Comparison of ENCODE assay signal across 7 mouse cellular contexts in the genomic region with DNA sequence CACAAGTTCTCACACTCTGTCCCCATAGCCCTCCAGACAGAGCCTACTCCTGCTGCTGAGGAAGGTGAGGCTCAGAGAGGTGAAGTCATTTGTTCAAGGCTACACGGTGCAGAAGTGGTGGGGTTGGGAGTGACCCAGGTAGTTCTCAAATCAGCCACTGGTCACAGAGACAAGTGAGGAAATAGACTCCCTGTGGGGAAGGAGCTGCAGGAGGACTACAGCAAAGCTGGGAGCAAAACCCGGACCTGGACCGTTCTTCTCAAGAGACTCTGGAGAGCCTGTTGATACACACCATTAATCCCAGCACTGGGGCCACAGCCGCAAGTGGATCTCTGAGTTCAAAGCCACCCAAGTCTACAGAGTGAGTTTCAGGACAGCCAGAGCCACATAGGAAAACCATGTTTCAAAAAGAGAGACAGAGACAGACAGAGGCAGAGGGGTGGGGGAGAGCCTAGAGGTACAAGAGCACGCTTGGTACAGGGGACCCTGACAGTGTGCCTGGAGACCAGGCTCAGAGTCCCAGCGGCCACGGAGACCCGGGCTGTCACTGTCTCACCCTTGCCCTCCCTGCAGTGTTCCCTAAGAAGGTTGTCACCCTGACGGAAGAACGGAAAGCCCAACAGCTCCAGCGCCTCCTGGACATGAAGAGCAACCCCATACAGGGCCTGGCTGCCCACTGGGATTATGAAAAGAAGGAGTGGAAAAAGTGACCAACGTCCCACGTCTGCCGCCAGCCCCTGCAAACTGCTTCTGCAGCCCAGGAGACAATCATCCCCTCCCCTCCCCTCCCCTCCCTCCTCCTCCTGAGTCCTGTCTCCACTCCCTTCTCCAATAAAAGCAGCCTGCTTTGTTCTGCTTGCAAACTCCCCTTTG. TPM values are rescaled to one million over a fixed set of nuclear protein-coding genes. Genes with fewer than 3 reads are reported as not detected.
DNase-seq lines count a peak whose midpoint lies in the region; ATAC-seq lines count a peak whose summit lies in the region.

No protein-coding gene starts in this region.

- H3K4me2 ChIP-seq in hindbrain, embryonic 11.5 days (replicated peaks; ENCODE audit: low read depth, low read length): peak overlapping the region; percentile 37

- no peak overlapping the region for H3K27ac ChIP-seq in hindbrain, embryonic 11.5 days (ENCODE audit: low read depth, low read length)

- H3K4me1 ChIP-seq in hindbrain, embryonic 11.5 days (replicated peaks; ENCODE audit: control insufficient read depth, insufficient read depth, low read length): no peaks in the 10 kb centered on the region; the same call in 1 of the 2 replicates

- H3K27me3 ChIP-seq in hindbrain, embryonic 11.5 days (ENCODE audit: control insufficient read depth, insufficient read depth, low read length): no peaks in the 10 kb centered on the region

- ATAC-seq in hindbrain, embryonic 11.5 days (ENCODE audit: low FRiP score): peak; percentile 62
- ATAC-seq in megakaryocyte progenitor cell, adult 5-6 weeks (replicated peaks; ENCODE audit: poor library complexity): peak; percentile 35; the same call in 1 of the 2 replicates
- ATAC-seq in activated CD4-positive, CD25-positive, alpha-beta regulatory T cell, adult 4 months: no peak

- H3K4me3 ChIP-seq in hindbrain, embryonic 11.5 days (ENCODE audit: low read depth, low read length): no peak overlapping the region

- H3K9me3 ChIP-seq in hindbrain, embryonic 11.5 days (ENCODE audit: control insufficient read depth, low read length): no peaks in the 10 kb centered on the region

- no peaks in the 10 kb centered on the region for H3K36me3 ChIP-seq in hindbrain, embryonic 11.5 days (ENCODE audit: control insufficient read depth, insufficient read depth, low read length)

- DNase-seq in ES-CJ7 (ENCODE audit: low read depth, low spot score) (peak; percentile 73), ZHBTc4 (ENCODE audit: low read depth, low spot score) (peak; percentile 74)
- peak; percentile 51 for DNase-seq in hindbrain, embryonic 11.5 days (ENCODE audit: low spot score)
- DNase-seq in layer of hippocampus, adult 9-10 months (ENCODE audit: low spot score): no peak
- no peak for DNase-seq in ovary, adult 18-20 months (ENCODE audit: low spot score)

- H3K9ac ChIP-seq in hindbrain, embryonic 11.5 days (ENCODE audit: low read depth, low read length): 0 out of 2 replicates have a peak overlapping the region, but pooled peaks have one; percentile 17

- WGBS in hindbrain, embryonic 11.5 days: 3% methylated on average over 14 of the region's 14 CpGs

RNA-seq across cellular contexts. Expression of gene Cox4i2, which starts 10.4 kb away (rescaled TPM):
- 4.1 and 4.4 TPM in 2 replicates for polyA plus RNA-seq in hindbrain, embryonic 11.5 days (2014; fragmentation: Nextera tagmentation; extraction: Ambion mirVana)
- total RNA-seq in megakaryocyte progenitor cell, adult 5-6 weeks (2015): 1.4 and 1.5 TPM in 2 replicates
- total RNA-seq in megakaryocyte progenitor cell, adult 5-6 weeks (2017): 1.8 TPM in 1 of 2 replicates, not detected in the other
- polyA plus RNA-seq in activated CD4-positive, CD25-positive, alpha-beta regulatory T cell, adult 4 months (2017; shearing (Covaris generic)): not detected

RNA-seq across cellular contexts. Expression of gene Id1, which starts 28.4 kb away (rescaled TPM):
- 166 and 168 TPM in 2 replicates for polyA plus RNA-seq in hindbrain, embryonic 11.5 days (2014; fragmentation: Nextera tagmentation; extraction: Ambion mirVana)
- total RNA-seq in megakaryocyte progenitor cell, adult 5-6 weeks (2015): 8.3 and 11.7 TPM in 2 replicates
- total RNA-seq in megakaryocyte progenitor cell, adult 5-6 weeks (2017): 3.6 and 7.1 TPM in 2 replicates
- under 1 TPM; 0.56 to 0.97 TPM for polyA plus RNA-seq in activated CD4-positive, CD25-positive, alpha-beta regulatory T cell, adult 4 months (2017; shearing (Covaris generic))

Comparison
In these comparisons a context has a peak if more than half of its experiments do, and no peak if none do; other contexts are left out.
1. DNase-seq: peak in ES-CJ7 (single experiment), ZHBTc4 (single experiment) and hindbrain, embryonic 11.5 days (single experiment); none in layer of hippocampus, adult 9-10 months (single experiment) and ovary, adult 18-20 months (single experiment).
2. RNA of gene Id1, which starts 28.4 kb away (polyA plus RNA-seq): 166 to 168 TPM in hindbrain, embryonic 11.5 days; 0.56 to 0.97 TPM in activated CD4-positive, CD25-positive, alpha-beta regulatory T cell, adult 4 months; every median in the first group is over 10 times any median in the second.